Mouse (Mus musculus) liver, embryonic 11.5 days (tissue): ENCODE measurements at regions not wholly inside any gene's neighbourhood (a gene's known extent, or its start where the extent isn't known, plus 50 kb on each side); places are given as distances from the start of the nearest gene placed in this dataset.

Experiments used
- ATAC-seq: fragments of 200-750 bp; cut with Nextera tagmentation; replicated peaks from 2 replicates; pipeline ENCODE4 v1.8.0; 2017; ENCODE audit warnings: moderate number of reproducible peaks, mild to moderate bottlenecking, moderate TSS enrichment, moderate library complexity; ENCODE audit not compliant: low FRiP score
- DNase-seq: peaks from one replicate; pipeline ENCODE4 v3.0.0-alpha.2; 2017; ENCODE audit warnings: low spot score
- H3K27ac ChIP-seq: fragments of 300-500 bp; sonication (generic); 2 replicates; pipeline ENCODE4 v1.5.1; 2014; ENCODE audit warnings: mild to moderate bottlenecking, low read depth, low read length, control low read depth
- H3K27me3 ChIP-seq: fragments of 300-500 bp; sonication (generic); replicated peaks from 2 replicates; pipeline ENCODE4 v1.6.1; 2014; ENCODE audit warnings: low read length, mixed read lengths; ENCODE audit not compliant: control insufficient read depth, insufficient read depth
- H3K36me3 ChIP-seq: fragments of 300-500 bp; sonication (generic); 2 replicates; pipeline ENCODE4 v1.6.1; 2014; ENCODE audit warnings: mild to moderate bottlenecking, low read length, moderate library complexity, mixed read lengths; ENCODE audit not compliant: control insufficient read depth, insufficient read depth
- H3K4me1 ChIP-seq: fragments of 300-500 bp; sonication (generic); replicated peaks from 2 replicates; pipeline ENCODE4 v1.6.1; 2014; ENCODE audit warnings: low read length, mixed read lengths; ENCODE audit not compliant: control insufficient read depth, insufficient read depth
- H3K4me2 ChIP-seq: fragments of 300-500 bp; sonication (generic); 2 replicates; pipeline ENCODE4 v1.6.1; 2014; ENCODE audit warnings: mild to moderate bottlenecking, control low read depth, moderate library complexity
- H3K4me3 ChIP-seq: fragments of 300-500 bp; sonication (generic); 2 replicates; pipeline ENCODE4 v1.5.1; 2014; ENCODE audit warnings: low read depth, low read length, control low read depth
- H3K9ac ChIP-seq: fragments of 300-500 bp; sonication (generic); 2 replicates; pipeline ENCODE4 v1.6.1; 2014; ENCODE audit warnings: low read depth, low read length, control low read depth
- H3K9me3 ChIP-seq: fragments of 300-500 bp; sonication (generic); 2 replicates; pipeline ENCODE4 v1.6.1; 2016; ENCODE audit warnings: low read length, inconsistent platforms, mixed read lengths; ENCODE audit not compliant: control insufficient read depth
- WGBS: fragments of 180-500 bp; shearing (Covaris S2); extraction: QIAGEN DNeasy Blood & Tissue Kit; methylation state at CpG from one replicate; pipeline ENCODE4 v1.1.7; 2014; 5-methylcytosine and 5-hydroxymethylcytosine counted together

DNA sequence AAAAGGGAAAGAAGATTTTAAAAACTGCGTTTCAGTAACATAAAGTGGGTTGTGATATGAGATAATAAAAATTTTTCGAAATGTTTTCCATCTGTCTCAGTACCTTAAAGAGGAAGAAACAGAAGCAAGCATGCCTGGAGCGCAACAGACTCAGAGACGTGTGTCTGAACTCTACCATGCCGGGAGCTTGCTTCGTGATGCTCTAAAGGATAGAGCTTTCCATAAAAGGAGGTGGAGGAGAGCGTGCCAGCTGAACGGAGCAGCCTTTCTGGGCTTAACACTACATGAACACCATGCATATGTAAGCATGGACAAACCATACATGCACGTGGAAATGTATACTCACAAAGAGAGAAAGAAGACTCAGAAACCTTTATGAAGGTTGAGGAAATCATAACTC is 387.5 kb upstream of the Slc7a11 start:
- no peak overlapping the region for H3K4me2 ChIP-seq
- no peaks in the 10 kb centered on the region for H3K4me1 ChIP-seq
- no peaks in the 10 kb centered on the region for H3K9me3 ChIP-seq
- no peak overlapping the region for H3K27ac ChIP-seq
- ATAC-seq (no peak), DNase-seq (no peak)
- no peaks in the 10 kb centered on the region for H3K36me3 ChIP-seq
- 84% methylated on average over 9 of the region's 9 CpGs for WGBS
- H3K9ac ChIP-seq = no peak overlapping the region
- no peaks in the 10 kb centered on the region for H3K27me3 ChIP-seq
- no peak overlapping the region for H3K4me3 ChIP-seq

DNA sequence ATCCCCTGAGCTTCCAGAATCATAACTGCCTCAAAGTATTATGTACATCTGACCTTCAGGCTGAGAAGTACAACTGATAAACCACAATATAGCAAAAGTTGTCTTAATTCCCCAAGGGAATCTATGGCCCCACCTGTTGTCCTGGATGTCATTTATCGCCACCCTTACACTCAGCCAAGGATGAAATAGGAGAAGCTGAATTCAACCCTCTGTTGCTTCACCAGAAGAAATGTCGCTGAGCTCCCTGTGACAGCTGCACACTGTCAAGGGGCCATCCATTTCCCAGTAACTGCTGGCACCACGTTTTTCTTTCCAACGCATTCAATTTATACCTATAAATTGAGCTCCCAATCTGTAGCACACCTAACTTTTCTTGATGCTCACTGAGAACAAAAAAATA is 382.0 kb upstream of the Noct start:
- Histone ChIP-seq H3K27ac (no peak overlapping the region), H3K36me3 (no peaks in the 10 kb centered on the region), H3K27me3 (no peaks in the 10 kb centered on the region), H3K9me3 (no peaks in the 10 kb centered on the region), H3K9ac (no peak overlapping the region), H3K4me3 (no peak overlapping the region), H3K4me1 (no peaks in the 10 kb centered on the region), H3K4me2 (no peak overlapping the region)
- 63% methylated on average over 4 of the region's 4 CpGs for WGBS
- no peak for DNase-seq
- ATAC-seq = no peak

DNA sequence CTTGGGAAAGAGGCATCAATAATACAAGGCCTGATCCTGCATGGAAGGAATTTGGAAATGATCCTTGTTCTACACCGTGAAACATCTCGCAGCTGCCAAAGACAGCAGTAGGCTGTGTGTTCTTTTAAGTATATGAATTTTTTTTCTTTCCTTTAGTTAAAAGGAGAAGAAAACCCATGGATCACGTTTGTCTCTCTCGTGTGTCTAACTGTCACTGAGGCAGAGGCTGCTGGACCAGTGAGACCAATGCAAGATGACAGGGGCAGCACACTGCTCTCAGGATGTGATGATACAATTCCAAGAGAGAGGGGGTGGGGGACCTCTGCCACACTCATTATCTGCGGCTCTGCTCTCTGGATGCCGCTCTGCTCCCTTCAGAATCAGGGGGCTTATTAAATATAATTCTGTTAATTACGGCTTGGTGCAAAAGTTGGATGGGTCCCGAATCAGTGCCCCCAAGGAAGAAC is 379.4 kb upstream of the Noct start:
- Histone ChIP-seq H3K27ac (no peak overlapping the region), H3K9ac (no peak overlapping the region), H3K27me3 (no peaks in the 10 kb centered on the region), H3K36me3 (no peaks in the 10 kb centered on the region), H3K4me3 (no peak overlapping the region), H3K9me3 (no peaks in the 10 kb centered on the region), H3K4me2 (no peak overlapping the region), H3K4me1 (no peaks in the 10 kb centered on the region)
- 83% methylated on average over 8 of the region's 8 CpGs for WGBS
- no peak for DNase-seq
- ATAC-seq = no peak

DNA sequence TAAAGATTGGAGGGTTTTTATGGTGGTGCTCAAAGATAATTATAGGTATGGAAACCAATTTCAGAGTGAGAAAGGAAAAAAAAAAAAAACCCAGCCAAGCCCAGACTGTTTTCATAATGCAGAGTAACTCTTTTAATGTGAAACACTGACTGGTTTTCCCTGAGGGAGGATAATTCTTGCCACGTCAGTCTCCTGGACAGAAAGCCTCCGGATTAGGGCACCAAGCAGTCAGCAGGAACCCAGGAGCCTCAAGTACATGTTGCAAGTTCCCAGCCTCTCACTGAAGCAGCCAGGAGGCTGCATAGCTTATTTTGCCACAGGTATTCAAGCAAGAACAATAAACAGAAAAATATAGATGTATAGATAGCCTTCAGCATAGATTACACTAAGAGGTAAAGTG is 378.9 kb upstream of the Noct start:
- H3K4me3 ChIP-seq = no peak overlapping the region
- H3K27ac ChIP-seq = no peak overlapping the region
- DNase-seq = no peak
- no peak for ATAC-seq
- H3K36me3 ChIP-seq = no peaks in the 10 kb centered on the region
- H3K27me3 ChIP-seq = no peaks in the 10 kb centered on the region
- no peak overlapping the region for H3K4me2 ChIP-seq
- WGBS = 66% methylated on average over 2 of the region's 2 CpGs
- no peak overlapping the region for H3K9ac ChIP-seq
- H3K9me3 ChIP-seq = no peaks in the 10 kb centered on the region
- no peaks in the 10 kb centered on the region for H3K4me1 ChIP-seq

- Histone ChIP-seq H3K27me3 (no peaks in the 10 kb centered on the region), H3K9ac (no peak overlapping the region), H3K36me3 (no peaks in the 10 kb centered on the region), H3K9me3 (no peaks in the 10 kb centered on the region), H3K4me2 (no peak overlapping the region), H3K4me3 (no peak overlapping the region), H3K4me1 (no peaks in the 10 kb centered on the region), H3K27ac (no peak overlapping the region)
- ATAC-seq (no peak), DNase-seq (no peak)
- 72% methylated on average over 3 of the region's 3 CpGs for WGBS
Observed at GRCm38 (mm10) chr3:50848528-50848927, 375.7 kb upstream of the Noct start.

- Histone ChIP-seq H3K4me3 (no peak overlapping the region), H3K4me1 (no peaks in the 10 kb centered on the region), H3K9me3 (no peaks in the 10 kb centered on the region), H3K4me2 (no peak overlapping the region), H3K36me3 (no peaks in the 10 kb centered on the region), H3K27ac (no peak overlapping the region), H3K27me3 (no peaks in the 10 kb centered on the region), H3K9ac (no peak overlapping the region)
- ATAC-seq (no peak), DNase-seq (no peak)
- WGBS = 85% methylated on average over 5 of the region's 5 CpGs
Observed at GRCm38 (mm10) chr3:50851083-50851637, 373.1 kb upstream of the Noct start.

GRCm38 (mm10) chr3:50867105-50867504 is 357.1 kb upstream of the Noct start:
- no peak overlapping the region for H3K4me3 ChIP-seq
- no peak overlapping the region for H3K27ac ChIP-seq
- WGBS = 86% methylated on average over 1 of the region's 1 CpGs
- no peaks in the 10 kb centered on the region for H3K4me1 ChIP-seq
- no peak overlapping the region for H3K9ac ChIP-seq
- no peaks in the 10 kb centered on the region for H3K36me3 ChIP-seq
- DNase-seq (no peak), ATAC-seq (no peak)
- H3K4me2 ChIP-seq = no peak overlapping the region
- no peaks in the 10 kb centered on the region for H3K27me3 ChIP-seq
- H3K9me3 ChIP-seq = no peaks in the 10 kb centered on the region

- Histone ChIP-seq H3K4me3 (no peak overlapping the region), H3K4me1 (no peaks in the 10 kb centered on the region), H3K27me3 (no peaks in the 10 kb centered on the region), H3K9ac (no peak overlapping the region), H3K9me3 (no peaks in the 10 kb centered on the region), H3K36me3 (no peaks in the 10 kb centered on the region), H3K4me2 (no peak overlapping the region), H3K27ac (no peak overlapping the region)
- ATAC-seq (no peak), DNase-seq (no peak)
- WGBS = 87% methylated on average over 3 of the region's 3 CpGs
Observed at GRCm38 (mm10) chr3:50869211-50869610, 355.0 kb upstream of the Noct start.

DNA sequence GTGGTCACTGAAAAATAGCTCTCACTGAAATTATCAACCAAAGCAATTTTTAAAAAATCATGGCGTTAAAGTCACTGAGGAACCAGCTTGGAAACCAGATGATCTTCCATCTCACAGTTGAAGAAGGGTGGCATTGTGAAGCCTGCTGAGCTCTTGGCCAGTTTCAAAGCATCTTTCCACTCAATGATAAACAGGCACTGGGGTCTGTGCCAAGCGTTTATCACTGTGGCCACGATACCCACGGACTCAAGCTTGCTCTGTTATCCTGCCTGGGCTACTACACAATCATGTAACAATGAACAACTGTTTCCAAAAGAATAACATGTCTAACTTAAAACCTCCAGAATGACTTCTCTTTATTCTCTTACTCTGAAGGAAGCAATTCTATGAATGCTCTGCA is 345.2 kb upstream of the Noct start:
- Histone ChIP-seq H3K9ac (no peak overlapping the region), H3K36me3 (no peaks in the 10 kb centered on the region), H3K4me1 (no peaks in the 10 kb centered on the region), H3K9me3 (no peaks in the 10 kb centered on the region), H3K4me3 (no peak overlapping the region), H3K27ac (no peak overlapping the region), H3K27me3 (no peaks in the 10 kb centered on the region), H3K4me2 (no peak overlapping the region; the same call in 1 of the 2 replicates)
- ATAC-seq (no peak), DNase-seq (no peak)
- 80% methylated on average over 4 of the region's 4 CpGs for WGBS
